Mouse (Mus musculus) skeletal muscle tissue, postnatal 0 days (tissue): ENCODE measurements around the gene F930015N05Rik. TPM values are rescaled to one million over a fixed set of nuclear protein-coding genes. Genes with fewer than 3 reads are reported as not detected.

ENCODE experiments used
- polyA plus RNA-seq: library from polyadenylated mRNA; unstranded; fragments of >200 nt; fragmentation: Nextera tagmentation; extraction: Ambion mirVana; gene quantifications from 2 replicates; pipeline ENCODE4 v1.2.1, GENCODE M21; 2015

F930015N05Rik gene
- 0.16 and 0.26 TPM in 2 replicates for polyA plus RNA-seq

DNA sequence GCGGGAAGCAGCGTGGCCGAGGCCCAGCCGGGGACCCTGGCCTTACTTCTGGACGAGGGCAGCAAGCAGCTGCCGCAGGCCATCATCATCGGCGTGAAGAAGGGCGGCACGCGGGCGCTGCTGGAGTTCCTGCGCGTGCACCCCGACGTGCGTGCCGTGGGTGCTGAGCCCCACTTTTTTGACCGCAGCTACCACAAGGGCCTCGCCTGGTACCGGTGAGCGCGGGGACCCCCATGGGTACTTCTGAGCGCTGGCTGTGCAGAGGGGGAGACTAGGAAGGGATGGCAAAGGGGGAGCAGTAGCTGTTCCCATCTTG is at the start of gene F930015N05Rik:
TSS of gene F930015N05Rik (minus strand) at position 242 of the 316 bp plus-strand sequence.

DNA sequence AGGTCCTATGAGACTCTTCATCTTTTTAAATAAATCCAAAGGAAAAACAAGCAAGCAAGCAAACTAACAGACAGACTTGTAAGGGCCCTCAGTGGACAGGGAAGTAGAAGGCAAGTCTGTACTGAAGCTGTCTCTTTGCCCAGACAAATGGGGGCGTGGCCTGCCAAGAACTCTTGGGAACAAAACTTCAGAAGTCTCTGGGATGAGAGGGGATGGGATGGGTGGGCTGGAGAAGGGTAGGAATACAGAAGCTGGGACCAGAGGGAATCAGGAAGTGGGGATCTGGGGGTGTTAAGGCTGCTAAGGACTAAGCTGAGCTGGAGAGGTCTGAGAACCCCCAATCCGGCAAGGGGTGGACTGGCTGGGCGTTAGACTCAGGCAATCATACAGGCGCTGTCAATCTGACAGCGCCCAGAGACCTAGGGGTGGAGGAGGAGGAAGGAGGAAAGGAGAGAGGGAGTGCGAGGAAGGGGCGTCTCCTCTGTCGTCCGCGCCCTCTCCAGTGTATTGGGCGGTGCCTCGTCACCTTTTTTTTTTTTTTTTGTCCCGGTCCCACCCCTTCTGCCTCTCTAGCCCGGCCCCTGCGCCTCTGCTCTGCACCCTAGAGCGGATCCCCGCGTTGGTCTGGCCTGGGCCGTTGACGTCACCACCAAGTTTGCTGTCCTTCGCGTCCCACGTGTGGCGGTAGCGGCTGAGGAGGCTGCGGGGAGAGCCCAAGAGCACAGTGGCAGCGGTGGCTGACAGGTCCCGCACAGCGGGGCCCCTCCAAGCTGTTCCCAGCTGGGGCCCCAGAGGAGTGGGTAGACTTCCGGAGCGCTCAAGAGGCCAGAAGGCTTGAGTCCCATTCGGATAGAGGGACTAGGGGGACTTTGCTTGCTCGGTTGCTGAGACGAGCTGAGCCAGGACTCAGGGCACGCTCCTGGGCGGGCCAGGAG is 1.6 kb downstream of the F930015N05Rik start, which contains the start of gene Hs3st3a1:
TSS of gene Hs3st3a1 (plus strand) at position 722 of the 935 bp plus-strand sequence.

Other genes starting within 250 kb of the F930015N05Rik start
- gene Hs3st3a1, start 1.3 kb downstream of the F930015N05Rik start, polyA plus RNA-seq: 0.45 and 0.58 TPM in 2 replicates